Mouse (Mus musculus) hindbrain, embryonic 15.5 days (tissue): ENCODE measurements around the gene Cygb. TPM values are rescaled to one million over a fixed set of nuclear protein-coding genes. Genes with fewer than 3 reads are reported as not detected.

ENCODE experiments used
- ATAC-seq: fragments of 200-750 bp; cut with Nextera tagmentation; 2 replicates; pipeline ENCODE4 v1.8.0; 2017; ENCODE audit warnings: low read depth, moderate number of reproducible peaks, moderate TSS enrichment; ENCODE audit not compliant: low FRiP score
- H3K27ac ChIP-seq: fragments of 300-500 bp; sonication (generic); replicated peaks from 2 replicates; pipeline ENCODE4 v1.5.1; 2015; ENCODE audit warnings: mild to moderate bottlenecking, inconsistent platforms
- H3K27me3 ChIP-seq: fragments of 300-500 bp; sonication (generic); 2 replicates; pipeline ENCODE4 v1.6.1; 2015; ENCODE audit warnings: control low read depth, inconsistent platforms
- H3K36me3 ChIP-seq: fragments of 300-500 bp; sonication (generic); 2 replicates; pipeline ENCODE4 v1.6.1; 2015; ENCODE audit warnings: control low read depth, inconsistent platforms
- H3K4me1 ChIP-seq: fragments of 300-500 bp; sonication (generic); replicated peaks from 2 replicates; pipeline ENCODE4 v1.6.1; 2015; ENCODE audit warnings: control low read depth, inconsistent platforms
- H3K4me2 ChIP-seq: fragments of 300-500 bp; sonication (generic); 2 replicates; pipeline ENCODE4 v1.6.1; 2015; ENCODE audit warnings: moderate library complexity, mild to moderate bottlenecking, inconsistent platforms
- H3K4me3 ChIP-seq: fragments of 300-500 bp; sonication (generic); 2 replicates; pipeline ENCODE4 v1.5.1; 2015; ENCODE audit warnings: mild to moderate bottlenecking, inconsistent platforms
- H3K9ac ChIP-seq: fragments of 300-500 bp; sonication (generic); 2 replicates; pipeline ENCODE4 v1.6.1; 2015; ENCODE audit warnings: inconsistent platforms
- H3K9me3 ChIP-seq: fragments of 300-500 bp; sonication (generic); 2 replicates; pipeline ENCODE4 v1.6.1; 2016; ENCODE audit warnings: control low read depth, inconsistent platforms
- WGBS: fragments of 180-500 bp; shearing (Covaris S2); methylation state at CpG from one replicate; pipeline ENCODE4 v1.1.7; 2015; 5-methylcytosine and 5-hydroxymethylcytosine counted together
- polyA plus RNA-seq: library from polyadenylated mRNA; unstranded; fragments of >200 nt; fragmentation: Nextera tagmentation; extraction: Ambion mirVana; gene quantifications from 2 replicates; pipeline ENCODE4 v1.2.1, GENCODE M21; 2015

Cygb gene
- polyA plus RNA-seq, 1 experiment from 2014 or later: 29.1 TPM

DNA sequence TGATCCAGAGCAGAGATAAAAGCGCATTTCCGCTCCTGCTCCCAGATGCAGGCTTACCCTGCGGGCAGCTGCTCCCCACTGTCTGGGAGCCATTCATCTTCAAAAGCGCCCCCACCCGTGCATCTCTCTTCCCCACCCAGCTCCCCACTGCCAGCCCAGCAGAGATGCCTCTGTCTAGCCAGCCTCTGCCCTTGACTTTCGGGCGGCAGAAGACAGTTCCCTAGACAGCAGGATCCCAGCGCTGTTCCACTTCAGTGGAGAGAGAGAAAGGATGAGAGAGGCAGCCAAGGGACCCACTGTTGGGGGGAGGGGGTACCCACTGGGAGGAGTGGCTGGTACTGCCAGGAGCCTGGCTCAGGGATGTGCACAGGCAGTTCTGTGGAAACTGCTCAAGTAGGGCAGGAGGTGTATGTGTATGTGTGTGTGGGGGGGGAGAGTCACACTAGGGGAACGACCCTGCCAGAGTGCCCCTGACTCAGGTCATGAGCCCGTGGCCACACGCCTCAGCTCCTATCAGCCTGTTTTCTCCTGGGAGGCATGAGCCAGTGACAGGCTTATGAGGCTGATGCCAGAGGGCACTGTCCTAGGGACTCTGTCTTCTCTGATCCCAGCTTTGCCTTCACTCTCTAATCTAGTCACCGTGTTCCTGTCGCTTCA lies 7.3 kb upstream of the Cygb start:
- peak; percentile 65 for ATAC-seq
- H3K9ac ChIP-seq: peak overlapping the region; percentile 11; the same call in 1 of the 2 replicates
- H3K9me3 ChIP-seq: no peaks in the 10 kb centered on the region
- 6% methylated on average over 13 of the region's 13 CpGs for WGBS
- peaks cover 68% of the 10 kb centered on the region for H3K4me1 ChIP-seq
- H3K36me3 ChIP-seq: no peaks in the 10 kb centered on the region
- peak overlapping the region; percentile 84 for H3K27ac ChIP-seq
- peak overlapping the region; percentile 37 for H3K4me2 ChIP-seq
- H3K27me3 ChIP-seq: no peaks in the 10 kb centered on the region
- H3K4me3 ChIP-seq: no peak overlapping the region

DNA sequence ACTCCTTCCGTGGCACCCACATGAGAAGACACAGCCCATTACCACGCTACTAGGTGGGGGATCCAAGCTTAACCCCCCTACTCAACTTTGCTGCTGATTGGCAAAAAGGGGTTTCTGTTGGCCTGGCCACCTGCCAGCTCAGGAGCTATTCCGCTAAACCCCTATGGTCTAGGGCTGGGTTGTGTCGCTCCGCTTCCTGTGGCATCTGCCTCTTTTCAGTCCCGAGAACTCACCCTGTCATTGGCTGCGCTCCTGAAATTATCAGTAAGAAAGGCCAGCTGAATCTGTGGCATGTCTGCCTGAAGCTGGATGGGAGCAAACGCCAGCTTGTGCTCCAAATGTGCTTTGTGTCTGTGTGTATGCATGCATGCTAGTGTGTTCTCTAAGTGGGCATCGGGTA lies 6.1 kb upstream of the Cygb start:
- Histone ChIP-seq H3K27ac (peak overlapping the region; percentile 84), H3K27me3 (no peaks in the 10 kb centered on the region), H3K9me3 (no peaks in the 10 kb centered on the region), H3K4me1 (peaks cover 70% of the 10 kb centered on the region), H3K36me3 (no peaks in the 10 kb centered on the region), H3K9ac (no peak overlapping the region), H3K4me2 (no peak overlapping the region), H3K4me3 (no peak overlapping the region)
- no peak for ATAC-seq
- WGBS: 48% methylated on average over 9 of the region's 9 CpGs

DNA sequence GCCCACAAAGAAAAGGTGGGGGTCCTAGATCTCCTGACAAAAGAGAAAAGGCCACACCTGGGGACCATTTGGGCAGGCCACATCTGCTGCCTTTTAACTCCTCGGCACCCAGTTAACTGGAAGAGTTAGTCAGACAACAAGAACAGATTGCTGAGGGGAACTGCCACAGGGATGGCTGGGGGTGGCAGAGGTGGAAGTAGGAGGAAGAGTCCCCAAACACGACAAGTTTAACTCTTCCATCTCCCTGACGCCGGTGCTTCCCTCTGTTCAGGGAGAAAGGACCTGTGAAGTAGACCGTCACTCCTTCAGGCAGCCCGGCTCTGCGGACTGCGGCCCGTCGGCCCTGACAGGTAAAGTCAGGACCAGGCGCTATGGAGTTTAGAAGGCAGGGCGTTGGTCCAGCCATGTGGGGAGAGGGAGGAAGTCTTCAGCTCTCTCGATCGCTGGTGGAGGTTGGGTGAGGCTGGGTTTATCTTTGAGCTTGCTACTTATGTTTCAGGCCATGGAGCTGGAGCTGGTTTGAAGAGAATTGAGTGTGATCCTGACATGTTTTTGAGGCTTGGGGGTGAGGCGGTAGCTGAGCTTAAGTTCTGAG lies 5.0 kb upstream of the Cygb start:
- Histone ChIP-seq H3K27ac (no peak overlapping the region), H3K4me2 (no peak overlapping the region), H3K36me3 (no peaks in the 10 kb centered on the region), H3K9me3 (no peaks in the 10 kb centered on the region), H3K4me1 (peaks cover 73% of the 10 kb centered on the region), H3K9ac (no peak overlapping the region), H3K27me3 (no peaks in the 10 kb centered on the region), H3K4me3 (no peak overlapping the region)
- 82% methylated on average over 15 of the region's 15 CpGs for WGBS
- ATAC-seq: no peak

DNA sequence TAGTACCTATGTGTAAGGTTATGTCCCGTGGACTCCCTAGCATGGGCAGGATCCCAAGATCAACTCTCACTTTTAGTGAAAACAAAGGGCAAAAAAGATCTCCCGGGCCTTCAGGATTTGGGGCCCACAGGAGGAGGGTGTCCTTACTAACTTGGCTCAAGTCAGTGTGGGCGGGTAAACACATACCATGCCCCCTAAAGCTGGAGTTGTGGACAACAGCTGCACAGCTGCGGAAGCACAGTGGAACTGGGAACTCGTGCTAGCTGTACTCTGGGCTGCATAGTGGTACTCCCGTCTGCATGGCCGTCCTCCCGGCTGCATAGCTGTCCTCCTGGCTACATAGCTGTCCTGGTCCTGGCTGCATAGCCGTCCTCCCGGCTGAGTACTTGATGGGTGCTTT lies 4.1 kb upstream of the Cygb start:
- H3K9ac ChIP-seq: no peak overlapping the region
- H3K4me2 ChIP-seq: peak overlapping the region; percentile 56
- H3K9me3 ChIP-seq: no peaks in the 10 kb centered on the region
- no peak overlapping the region; the same call in 1 of the 2 replicates for H3K27ac ChIP-seq
- no peak for ATAC-seq
- H3K27me3 ChIP-seq: no peaks in the 10 kb centered on the region
- 59% methylated on average over 10 of the region's 10 CpGs for WGBS
- H3K36me3 ChIP-seq: no peaks in the 10 kb centered on the region
- H3K4me1 ChIP-seq: peaks cover 72% of the 10 kb centered on the region
- H3K4me3 ChIP-seq: peak overlapping the region; percentile 32; the same call in 1 of the 2 replicates

DNA sequence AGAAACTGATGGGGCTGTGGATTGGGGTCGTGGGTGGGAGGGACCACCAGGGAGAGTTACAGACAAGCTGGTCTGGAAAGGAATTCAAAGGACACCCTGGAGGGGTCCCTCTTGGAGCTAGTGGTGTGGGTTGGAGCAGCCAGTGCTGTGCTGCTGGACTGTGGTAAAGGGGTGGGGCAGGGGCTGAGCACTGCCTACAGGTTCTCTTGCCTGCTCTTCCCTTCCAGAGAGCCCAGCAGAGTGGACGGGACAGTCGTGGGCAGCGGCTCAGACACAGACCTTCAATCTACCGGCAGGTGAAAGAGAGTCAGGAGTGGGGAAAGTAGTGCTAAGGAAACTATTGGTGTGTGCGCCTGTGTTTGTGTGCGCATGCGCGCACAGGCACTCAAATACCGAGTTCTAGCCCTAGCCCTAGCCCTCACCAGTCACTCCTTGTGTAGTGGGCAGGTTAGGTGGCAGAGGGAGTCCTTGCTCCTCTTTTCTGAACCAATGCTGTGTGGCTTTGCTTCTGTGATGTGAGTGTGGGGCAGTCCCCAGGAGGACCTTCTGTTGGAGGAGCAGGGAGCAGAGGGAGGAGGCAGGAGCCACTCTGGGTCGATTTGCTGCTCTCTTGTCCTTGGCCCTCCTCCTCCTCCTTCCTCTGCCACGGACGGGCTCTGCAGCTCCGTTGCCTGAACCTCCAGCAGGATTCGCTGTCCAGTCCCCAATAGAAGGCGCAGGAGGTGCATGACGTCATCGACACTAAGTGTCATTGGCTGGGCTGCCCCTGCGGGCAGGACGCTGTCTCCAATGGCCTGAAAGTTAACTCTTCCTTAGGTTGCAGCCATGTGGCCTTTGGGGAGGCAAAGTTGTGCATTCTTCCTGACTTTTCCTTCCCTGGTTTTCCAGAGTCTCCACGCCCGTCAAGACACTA lies 3.5 kb upstream of the Cygb start:
- Histone ChIP-seq H3K9ac (peak overlapping the region; percentile 34), H3K4me3 (peak overlapping the region; percentile 32), H3K4me2 (peak overlapping the region; percentile 56), H3K9me3 (no peaks in the 10 kb centered on the region), H3K27me3 (no peaks in the 10 kb centered on the region), H3K36me3 (no peaks in the 10 kb centered on the region), H3K4me1 (peaks cover 72% of the 10 kb centered on the region), H3K27ac (peak overlapping the region; percentile 80)
- WGBS: 6% methylated on average over 22 of the region's 22 CpGs
- ATAC-seq: peak; percentile 79

DNA sequence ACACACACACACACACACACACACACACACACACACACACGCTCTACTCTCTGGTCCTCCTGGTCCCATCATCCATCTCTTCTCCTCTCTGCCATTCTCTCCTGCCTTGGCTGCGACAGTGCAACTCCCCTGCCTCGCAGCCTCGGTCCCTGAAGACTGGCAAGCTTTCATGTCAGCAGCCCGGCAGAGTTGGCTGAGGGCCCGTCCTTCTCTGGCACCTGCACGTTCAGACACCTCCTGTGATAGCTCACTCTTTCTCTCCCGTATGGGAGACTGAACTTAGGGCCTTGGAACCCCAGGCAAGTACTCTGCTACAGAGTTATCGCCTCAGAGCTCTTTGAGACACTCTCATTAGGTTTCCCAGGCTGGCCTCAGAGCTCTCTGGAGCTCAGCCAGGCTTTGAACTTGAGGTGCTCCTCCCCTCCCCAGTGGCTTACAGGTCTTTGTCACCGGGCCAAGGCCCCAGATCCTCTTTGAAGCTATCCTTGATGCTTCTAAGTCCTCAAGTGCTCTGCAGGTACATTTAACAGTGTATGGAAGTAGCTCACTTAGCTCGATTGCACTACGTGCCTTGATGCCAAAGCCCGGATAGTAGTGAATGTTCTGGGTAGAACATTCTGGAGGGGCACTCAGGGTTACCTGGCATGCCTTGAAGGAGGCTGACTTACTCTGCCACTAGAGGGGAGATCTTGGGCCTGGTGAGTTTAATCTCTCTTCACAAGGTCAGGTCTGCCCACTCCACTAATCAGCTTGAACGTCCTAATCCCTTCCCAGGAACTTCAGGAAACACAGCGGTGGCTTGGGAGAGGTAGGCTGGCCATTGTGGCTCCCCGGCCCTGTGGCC lies 2.5 kb upstream of the Cygb start:
- H3K4me3 ChIP-seq: no peak overlapping the region
- no peaks in the 10 kb centered on the region for H3K9me3 ChIP-seq
- no peak overlapping the region for H3K9ac ChIP-seq
- peak overlapping the region; percentile 11; the same call in 1 of the 2 replicates for H3K27ac ChIP-seq
- H3K4me1 ChIP-seq: peaks cover 72% of the 10 kb centered on the region
- H3K4me2 ChIP-seq: no peak overlapping the region
- 66% methylated on average over 16 of the region's 16 CpGs for WGBS
- ATAC-seq: no peak
- H3K27me3 ChIP-seq: no peaks in the 10 kb centered on the region
- H3K36me3 ChIP-seq: no peaks in the 10 kb centered on the region

DNA sequence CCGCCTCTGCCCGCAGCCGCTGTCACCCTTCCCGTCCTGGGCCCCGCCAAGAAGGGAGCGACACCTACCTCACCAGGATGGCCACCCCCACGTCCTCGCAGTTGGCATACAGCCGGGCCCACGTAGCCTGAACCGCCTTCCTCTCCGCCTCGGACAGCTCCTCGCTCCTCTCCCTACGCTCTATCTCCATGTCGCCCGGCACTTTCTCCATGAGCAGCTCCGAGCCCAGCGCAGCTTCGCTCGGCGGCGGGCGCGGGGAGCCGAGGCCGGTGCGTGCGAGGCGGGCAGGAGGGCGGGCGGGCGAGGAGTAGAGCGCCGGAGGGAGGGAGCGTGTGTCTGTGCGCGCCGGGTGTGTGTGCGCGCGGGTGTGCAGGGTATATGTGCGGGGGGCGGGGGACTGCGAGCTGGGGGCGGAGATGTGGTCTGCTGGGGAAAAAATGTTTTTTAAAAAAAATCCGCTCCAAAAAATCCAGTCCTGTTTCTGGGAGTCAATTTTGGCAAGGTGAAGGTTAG lies 348 bp downstream of the Cygb start:
- Histone ChIP-seq H3K9ac (peak overlapping the region; percentile 93), H3K9me3 (no peaks in the 10 kb centered on the region), H3K4me2 (peak overlapping the region; percentile 98), H3K27me3 (0 out of 2 replicates have a peak, but pooled peaks cover 3% of the 10 kb centered on the region), H3K4me1 (peaks cover 59% of the 10 kb centered on the region), H3K36me3 (no peaks in the 10 kb centered on the region), H3K4me3 (peak overlapping the region; percentile 79), H3K27ac (peak overlapping the region; percentile 57; the same call in 1 of the 2 replicates)
- WGBS: under 1% methylated on average over 47 of the region's 47 CpGs
- 0 out of 2 replicates have a peak, but pooled peaks have one; percentile 32 for ATAC-seq

DNA sequence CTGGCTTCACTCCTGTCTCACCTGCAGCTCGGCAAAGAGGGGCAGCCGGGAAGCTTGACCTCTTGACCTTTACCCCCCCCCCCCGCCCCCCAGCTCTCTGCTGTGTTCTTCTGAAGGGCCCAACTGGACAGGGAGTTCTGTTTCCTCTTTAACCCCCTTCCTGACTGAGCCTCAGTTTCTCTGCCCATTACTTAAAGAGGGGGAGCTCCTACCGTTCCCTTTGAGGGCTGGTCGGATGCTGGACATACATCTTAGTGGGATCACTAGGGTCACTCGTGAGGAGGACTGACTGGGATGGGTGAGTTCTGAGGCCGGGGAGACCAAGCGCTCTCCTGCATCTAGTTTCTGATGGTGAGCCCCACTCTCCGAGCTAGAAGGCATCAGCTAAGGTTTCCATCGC lies 879 bp downstream of the Cygb start, which contains the start of gene Prcd:
Gene Prcd, plus strand, starts transcription at position 301 of the 400 bp plus-strand sequence.
- WGBS: 9% methylated on average over 10 of the region's 10 CpGs
- H3K27ac ChIP-seq: peak within 1 kb of the TSS; percentile 57; the same call in 1 of the 2 replicates
- H3K4me2 ChIP-seq: peak within 1 kb of the TSS; percentile 98
- peaks cover 57% of the 10 kb centered on the region for H3K4me1 ChIP-seq
- H3K9me3 ChIP-seq: no peaks in the 10 kb centered on the region
- no peaks in the 10 kb centered on the region for H3K36me3 ChIP-seq
- peak within 1 kb of the TSS; percentile 93 for H3K9ac ChIP-seq
- H3K27me3 ChIP-seq: 0 out of 2 replicates have a peak, but pooled peaks cover 3% of the 10 kb centered on the region
- no peak for ATAC-seq
- H3K4me3 ChIP-seq: peak within 1 kb of the TSS; percentile 79

DNA sequence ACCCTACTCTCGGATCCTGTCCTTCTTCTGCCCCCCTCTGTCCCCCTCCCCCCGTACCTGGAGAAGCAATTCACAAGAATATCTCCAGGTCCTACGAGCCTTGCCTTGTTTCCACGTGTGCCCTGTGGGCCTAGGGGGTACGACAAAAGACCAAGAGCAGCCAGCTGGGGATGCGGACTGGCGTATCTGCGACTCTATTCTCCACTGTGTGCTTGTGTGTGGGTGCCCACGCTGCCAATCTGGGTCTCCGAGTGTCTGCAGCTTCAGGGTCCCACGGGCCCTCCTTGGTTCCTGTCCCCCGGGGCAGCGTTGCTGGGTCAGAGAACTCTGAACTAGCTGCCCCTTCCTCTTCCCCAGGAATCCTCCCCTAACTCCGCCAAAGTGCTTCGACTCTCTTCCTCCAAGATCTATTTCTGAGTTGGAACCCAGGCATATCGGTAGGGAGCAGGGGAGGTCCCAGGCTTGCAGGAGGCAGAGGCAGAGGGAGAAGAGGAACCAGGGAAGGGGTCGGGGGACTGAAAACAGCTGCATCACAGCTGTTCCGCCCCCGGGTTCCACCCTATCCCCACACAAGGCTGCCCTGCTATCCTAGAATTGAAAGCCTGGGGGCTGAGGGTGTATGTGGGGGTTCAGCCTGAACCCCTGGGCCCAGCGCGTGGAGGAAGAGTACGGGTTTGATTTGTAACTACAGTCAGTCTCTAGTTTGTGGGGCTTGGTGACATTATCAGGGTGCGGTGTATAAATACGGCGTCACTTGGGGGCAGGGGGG lies 1.6 kb downstream of the Cygb start:
- Histone ChIP-seq H3K4me1 (peaks cover 50% of the 10 kb centered on the region), H3K27me3 (0 out of 2 replicates have a peak, but pooled peaks cover 3% of the 10 kb centered on the region), H3K9ac (peak overlapping the region; percentile 93), H3K9me3 (no peaks in the 10 kb centered on the region), H3K27ac (no peak overlapping the region), H3K36me3 (no peaks in the 10 kb centered on the region), H3K4me3 (peak overlapping the region; percentile 79), H3K4me2 (peak overlapping the region; percentile 98)
- no peak for ATAC-seq
- WGBS: 61% methylated on average over 25 of the region's 25 CpGs

DNA sequence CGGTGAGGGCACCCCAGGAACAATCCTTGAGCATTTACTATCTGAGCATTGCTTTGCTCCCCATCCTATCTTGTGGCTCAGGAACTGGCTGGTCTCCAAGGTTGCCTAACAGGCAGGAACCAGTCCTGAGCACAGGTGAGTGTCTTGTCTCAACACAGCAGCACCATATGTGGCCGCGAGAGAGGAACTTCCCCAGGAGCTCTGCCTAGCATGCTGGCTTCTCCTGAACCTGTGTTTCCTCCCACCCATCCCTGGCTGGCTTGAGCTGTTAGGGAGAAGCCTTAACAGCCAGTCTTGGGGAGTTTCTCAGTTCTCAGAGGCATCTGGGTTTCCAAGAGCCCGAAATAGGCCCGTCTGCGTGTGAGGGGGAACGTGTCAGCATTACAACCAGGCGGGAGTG lies 2.8 kb downstream of the Cygb start:
- 81% methylated on average over 8 of the region's 8 CpGs for WGBS
- Histone ChIP-seq H3K9me3 (no peaks in the 10 kb centered on the region), H3K4me3 (no peak overlapping the region), H3K4me1 (peaks cover 41% of the 10 kb centered on the region), H3K4me2 (peak overlapping the region; percentile 98; the same call in 1 of the 2 replicates), H3K9ac (no peak overlapping the region), H3K27me3 (0 out of 2 replicates have a peak, but pooled peaks cover 5% of the 10 kb centered on the region), H3K27ac (no peak overlapping the region), H3K36me3 (no peaks in the 10 kb centered on the region)
- ATAC-seq: no peak
